Mouse (Mus musculus) adrenal gland, postnatal 4 days (tissue): ENCODE results near the gene Obp2a. TPM values are rescaled to one million over a fixed set of nuclear protein-coding genes. Genes with fewer than 3 reads are reported as not detected.
"Not testable (repeated sequence)": the region's sequence is repeated elsewhere in the genome, so short reads cannot be mapped to it uniquely, and the experiment has no call there.

ENCODE experiments used
- DNase-seq, 2 experiments: peaks; one replicate each; pipeline ENCODE4 v3.0.0; 2021 to 2022; ENCODE audit warnings: low spot score in 2 of 2, mixed read lengths in 2 of 2
- long read RNA-seq, 2 experiments: library from polyadenylated mRNA; stranded (forward); transcript quantifications; one replicate each; pipeline ENCODE4 v2.0.0; 2021
- total RNA-seq, 2 experiments: library from RNA; stranded (reverse); gene quantifications; 2 replicates each; pipeline ENCODE4 v1.2.3; 2021

The Obp2a gene
- 1 to 10 TPM; 6.6 to 6.9 TPM for total RNA-seq
- long read RNA-seq, experiment 1, partial matches to known transcripts, result 2 of 7 reads
- long read RNA-seq, experiment 1, other reads (novel, unspliced or antisense), result 1 of 7 reads
- long read RNA-seq, experiment 2, transcript Obp2a-201 (7 exons, 744 nt), result major isoform, 5 of 10 reads
- long read RNA-seq, experiment 2, partial matches to known transcripts, result 5 of 10 reads
- long read RNA-seq, experiment 2, other reads (novel, unspliced or antisense), result 0 of 10 reads

GRCm38 (mm10) chr2:25699743-25700142 lies at the start of gene Obp2a:
Obp2a (plus strand) TSS chr2:25700043.
- DNase-seq, result not testable (repeated sequence)

- no peak for DNase-seq
Measured at GRCm38 (mm10) chr2:25652902-25653301, 46.9 kb upstream of the Obp2a start, which contains the start of gene Lcn8. Lcn8 (plus strand) TSS chr2:25653120.

- no peak for DNase-seq
Measured at GRCm38 (mm10) chr2:25654502-25654901, 45.3 kb upstream of the Obp2a start.

GRCm38 (mm10) chr2:25656691-25657090 lies 43.2 kb upstream of the Obp2a start:
- DNase-seq, result no peak

- no peak for DNase-seq
Measured at GRCm38 (mm10) chr2:25657246-25657645, 42.6 kb upstream of the Obp2a start.

GRCm38 (mm10) chr2:25657652-25658051 lies 42.2 kb upstream of the Obp2a start, which contains the start of gene Lcn5:
Lcn5 (plus strand) TSS chr2:25657952.
- DNase-seq, result no peak

GRCm38 (mm10) chr2:25660279-25660678 lies 39.6 kb upstream of the Obp2a start:
- DNase-seq, result no peak

GRCm38 (mm10) chr2:25661245-25661970 lies 38.4 kb upstream of the Obp2a start:
- DNase-seq, result no peak

- peak in 1 of 2 experiments; percentile 67 for DNase-seq
Measured at GRCm38 (mm10) chr2:25663511-25663910, 36.3 kb upstream of the Obp2a start.

- DNase-seq, result no peak
Measured at GRCm38 (mm10) chr2:25664125-25664524, 35.7 kb upstream of the Obp2a start.

- no peak for DNase-seq
Measured at GRCm38 (mm10) chr2:25666516-25666915, 33.3 kb upstream of the Obp2a start.

GRCm38 (mm10) chr2:25676486-25676885 lies 23.4 kb upstream of the Obp2a start, which contains the start of gene Lcn6:
Lcn6 (plus strand) TSS chr2:25676786.
- no peak for DNase-seq

GRCm38 (mm10) chr2:25679559-25679958 lies 20.3 kb upstream of the Obp2a start:
- no peak for DNase-seq

GRCm38 (mm10) chr2:25682426-25682825 lies 17.4 kb upstream of the Obp2a start, which contains the start of gene Lcn10:
Lcn10 (plus strand) TSS chr2:25682726.
- no peak for DNase-seq

GRCm38 (mm10) chr2:25686941-25687340 lies 12.9 kb upstream of the Obp2a start:
- no peak for DNase-seq

GRCm38 (mm10) chr2:25694605-25695004 lies 5.2 kb upstream of the Obp2a start:
- peak in 1 of 2 experiments; percentile 37 for DNase-seq

- DNase-seq, result no peak
Measured at GRCm38 (mm10) chr2:25696951-25697350, 2.9 kb upstream of the Obp2a start.

- DNase-seq, result no peak
Measured at GRCm38 (mm10) chr2:25698696-25699095, 1.1 kb upstream of the Obp2a start.

GRCm38 (mm10) chr2:25701001-25701400 lies 1.2 kb downstream of the Obp2a start:
- DNase-seq, result no peak

- DNase-seq, result peak in 1 of 2 experiments; percentile 2
Measured at GRCm38 (mm10) chr2:25703706-25704105, 3.9 kb downstream of the Obp2a start.

GRCm38 (mm10) chr2:25706643-25707481 lies 7.0 kb downstream of the Obp2a start, which contains the start of gene Bmyc:
Bmyc (plus strand) TSS chr2:25706739.
- DNase-seq, result peak; percentile 47 to 72
